Mouse (Mus musculus) heart, embryonic 14.5 days (tissue): Measurements from ENCODE around the gene Pcdh17. TPM values are rescaled to one million over a fixed set of nuclear protein-coding genes. Genes with fewer than 3 reads are reported as not detected.
A peak's percentile ranks its signal among the peaks of the same experiment; 100 is the strongest.

ENCODE experiments used
- ATAC-seq: fragments of 200-750 bp; cut with Nextera tagmentation; 2 replicates; pipeline ENCODE4 v1.8.0; 2017; ENCODE audit warnings: low read depth, moderate TSS enrichment; ENCODE audit not compliant: insufficient number of reproducible peaks, insufficient read depth, low FRiP score
- H3K27ac ChIP-seq, 2 experiments: fragments of 200-500 bp in 1 of 2; fragments of 300-500 bp in 1 of 2; sonication (generic) in 1 of 2; replicated peaks in 1 of 2; 2 replicates each; pipeline ENCODE4 v1.5.1; 2012 to 2014; ENCODE audit warnings: low read depth in 2 of 2, low read length in 2 of 2, control low read depth in 1 of 2, mild to moderate bottlenecking in 1 of 2, mixed read lengths in 1 of 2; ENCODE audit not compliant: control insufficient read depth in 1 of 2, insufficient read depth in 1 of 2
- H3K27me3 ChIP-seq: fragments of 300-500 bp; sonication (generic); 2 replicates; pipeline ENCODE4 v1.6.1; 2014; ENCODE audit warnings: mild to moderate bottlenecking, low read length, control low read depth; ENCODE audit not compliant: control insufficient read depth, insufficient read depth
- H3K36me3 ChIP-seq: fragments of 300-500 bp; sonication (generic); 2 replicates; pipeline ENCODE4 v1.6.1; 2014; ENCODE audit warnings: mild to moderate bottlenecking, control low read depth, low read length, mixed read lengths; ENCODE audit not compliant: control insufficient read depth, insufficient read depth
- H3K4me1 ChIP-seq, 2 experiments: fragments of 200-500 bp in 1 of 2; fragments of 300-500 bp in 1 of 2; sonication (generic) in 1 of 2; 2 replicates each; pipeline ENCODE4 v1.6.1; 2012 to 2014; ENCODE audit warnings: low read length in 2 of 2, control low read depth in 1 of 2, mixed read lengths in 1 of 2; ENCODE audit not compliant: control insufficient read depth in 2 of 2, insufficient read depth in 2 of 2
- H3K4me2 ChIP-seq: fragments of 300-500 bp; sonication (generic); 2 replicates; pipeline ENCODE4 v1.6.1; 2014; ENCODE audit warnings: mild to moderate bottlenecking, low read length
- H3K4me3 ChIP-seq, 2 experiments: fragments of 200-500 bp in 1 of 2; fragments of 300-500 bp in 1 of 2; sonication (generic) in 1 of 2; 2 replicates each; pipeline ENCODE4 v1.5.1; 2012 to 2014; ENCODE audit warnings: low read length in 2 of 2, mild to moderate bottlenecking in 2 of 2, control low read depth in 1 of 2, low read depth in 1 of 2, moderate library complexity in 1 of 2; ENCODE audit not compliant: control insufficient read depth in 1 of 2, insufficient read depth in 1 of 2
- H3K9ac ChIP-seq: fragments of 300-500 bp; sonication (generic); 2 replicates; pipeline ENCODE4 v1.6.1; 2014; ENCODE audit warnings: mild to moderate bottlenecking, low read length
- H3K9me3 ChIP-seq: fragments of 300-500 bp; sonication (generic); 2 replicates; pipeline ENCODE4 v1.6.1; 2016; ENCODE audit warnings: low read length, control low read depth; ENCODE audit not compliant: control insufficient read depth
- WGBS: fragments of 180-500 bp; shearing (Covaris S2); extraction: QIAGEN DNeasy Blood & Tissue Kit; methylation state at CpG from one replicate; pipeline ENCODE4 v1.1.7; 2014; 5-methylcytosine and 5-hydroxymethylcytosine counted together
- polyA plus RNA-seq: library from polyadenylated mRNA; unstranded; fragments of >200 nt; fragmentation: Nextera tagmentation; extraction: Ambion mirVana; gene quantifications from 2 replicates; pipeline ENCODE4 v1.2.1, GENCODE M21; 2014

The Pcdh17 gene
- polyA plus RNA-seq, 1 experiment from 2014 or later: 3.5 TPM

GRCm38 (mm10) chr14:84443761-84444160, 398 bp downstream of the Pcdh17 start:
- no peaks in the 10 kb centered on the region for H3K9me3 ChIP-seq
- ATAC-seq: no peak
- peak overlapping the region; percentile 99 for H3K4me2 ChIP-seq
- H3K27ac ChIP-seq: no peak overlapping the region; a peak in 1 of 4 replicates
- WGBS: under 1% methylated on average over 13 of the region's 13 CpGs
- peak overlapping the region; percentile 62 for H3K9ac ChIP-seq
- peak overlapping the region; percentile 63 to 76 for H3K4me3 ChIP-seq
- no peaks in the 10 kb centered on the region for H3K36me3 ChIP-seq
- H3K4me1 ChIP-seq: peaks cover 13 to 34% of the 10 kb centered on the region in 2 experiments; a peak in 3 of 4 replicates
- peaks cover 35% of the 10 kb centered on the region for H3K27me3 ChIP-seq

GRCm38 (mm10) chr14:84444276-84444662, 906 bp downstream of the Pcdh17 start:
- Histone ChIP-seq H3K27me3 (peaks cover 36% of the 10 kb centered on the region), H3K27ac (no peak overlapping the region)
- under 1% methylated on average over 21 of the region's 21 CpGs for WGBS

GRCm38 (mm10) chr14:84444663-84445502, 1.5 kb downstream of the Pcdh17 start:
- Histone ChIP-seq H3K4me3 (peak overlapping the region; percentile 63 to 76), H3K27me3 (peaks cover 39% of the 10 kb centered on the region), H3K4me1 (peaks cover 13 to 34% of the 10 kb centered on the region in 2 experiments; a peak in 3 of 4 replicates), H3K9ac (peak overlapping the region; percentile 62), H3K4me2 (peak overlapping the region; percentile 99), H3K36me3 (no peaks in the 10 kb centered on the region), H3K9me3 (no peaks in the 10 kb centered on the region), H3K27ac (no peak overlapping the region)
- ATAC-seq: no peak
- under 1% methylated on average over 20 of the region's 21 CpGs for WGBS

More at GRCm38 (mm10) chr14:84444276-84444662, 906 bp downstream of the Pcdh17 start:
- Histone ChIP-seq H3K36me3 (no peaks in the 10 kb centered on the region), H3K4me3 (peak overlapping the region; percentile 63 to 76), H3K9me3 (no peaks in the 10 kb centered on the region), H3K9ac (peak overlapping the region; percentile 62), H3K4me1 (peaks cover 13 to 34% of the 10 kb centered on the region in 2 experiments; a peak in 3 of 4 replicates), H3K4me2 (peak overlapping the region; percentile 99)
- no peak for ATAC-seq

GRCm38 (mm10) chr14:84445503-84446410, 2.4 kb downstream of the Pcdh17 start:
- no peak for ATAC-seq
- no peaks in the 10 kb centered on the region for H3K9me3 ChIP-seq
- no peak overlapping the region for H3K27ac ChIP-seq
- peaks cover 39% of the 10 kb centered on the region for H3K27me3 ChIP-seq
- peak overlapping the region; percentile 63 to 76 for H3K4me3 ChIP-seq
- H3K9ac ChIP-seq: peak overlapping the region; percentile 60
- no peaks in the 10 kb centered on the region for H3K36me3 ChIP-seq
- peak overlapping the region; percentile 99 for H3K4me2 ChIP-seq
- H3K4me1 ChIP-seq: peaks cover 13 to 34% of the 10 kb centered on the region in 2 experiments; a peak in 3 of 4 replicates
- under 1% methylated on average over 57 of the region's 59 CpGs for WGBS

GRCm38 (mm10) chr14:84446411-84446915, 3.1 kb downstream of the Pcdh17 start:
- H3K9me3 ChIP-seq: no peaks in the 10 kb centered on the region
- peak overlapping the region; percentile 99 for H3K4me2 ChIP-seq
- H3K36me3 ChIP-seq: no peaks in the 10 kb centered on the region
- peak overlapping the region; percentile 60; the same call in 1 of the 2 replicates for H3K9ac ChIP-seq
- WGBS: 7% methylated on average over 37 of the region's 37 CpGs
- H3K27ac ChIP-seq: no peak overlapping the region
- peaks cover 39% of the 10 kb centered on the region for H3K27me3 ChIP-seq
- H3K4me1 ChIP-seq: peaks cover 13 to 34% of the 10 kb centered on the region in 2 experiments; a peak in 3 of 4 replicates
- ATAC-seq: no peak
- peak overlapping the region; percentile 63 to 76 for H3K4me3 ChIP-seq

- no peak for ATAC-seq
- Histone ChIP-seq H3K27me3 (peaks cover 39% of the 10 kb centered on the region), H3K9me3 (no peaks in the 10 kb centered on the region), H3K9ac (no peak overlapping the region), H3K4me1 (peaks cover 13 to 34% of the 10 kb centered on the region in 2 experiments; a peak in 3 of 4 replicates), H3K4me2 (peak overlapping the region; percentile 99), H3K27ac (no peak overlapping the region), H3K36me3 (no peaks in the 10 kb centered on the region), H3K4me3 (peak overlapping the region; percentile 63 to 76)
- WGBS: 7% methylated on average over 45 of the region's 45 CpGs
Observed at GRCm38 (mm10) chr14:84446941-84447641, 3.7 kb downstream of the Pcdh17 start.
